Comparison of ENCODE assay signal across 31 mouse cellular contexts in the genomic region with DNA sequence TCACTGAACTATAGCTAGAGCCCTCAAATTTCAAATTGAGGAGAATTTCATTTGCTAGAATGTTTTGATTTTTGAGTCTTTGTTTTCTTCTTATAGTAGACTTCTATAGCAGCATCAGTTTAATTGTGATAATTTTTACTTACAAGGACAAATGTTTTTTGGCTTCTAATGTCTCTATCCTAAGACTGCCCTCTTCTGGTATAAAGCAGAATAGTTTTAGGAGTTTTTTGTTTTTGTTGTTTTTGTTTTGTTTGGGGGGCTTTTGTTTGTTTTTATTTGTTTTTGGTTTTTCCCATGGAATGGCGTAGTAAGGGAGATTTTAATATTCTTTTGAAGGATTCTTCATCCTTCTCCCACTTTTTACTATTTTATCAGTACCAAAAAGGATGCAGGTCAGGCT. TPM values are rescaled to one million over a fixed set of nuclear protein-coding genes. Genes with fewer than 3 reads are reported as not detected.
DNase-seq lines count a peak whose midpoint lies in the region; ATAC-seq and TF ChIP-seq lines count a peak whose summit lies in the region.
"Had no signal": no experiment of that assay in that cellular context is flagged by ENCODE, and none has a peak within 500 bp of the region (broad histone marks: within the 10 kb centered on the region; RNA-seq: fewer than 3 reads in every experiment).

No protein-coding gene starts in this region.

- peak; percentile 48 for TF ChIP-seq CTCF in heart, adult 2 months (IDR thresholded peaks at IDR 0.05)
- TF ChIP-seq CTCF in layer of hippocampus, adult 2 months (conservative IDR thresholded peaks at IDR 0.05) = peak; percentile 77
- 0 out of 2 replicates have a peak, but pooled peaks have one; percentile 20 for TF ChIP-seq CTCF in stomach, postnatal 0 days (IDR thresholded peaks at IDR 0.05; ENCODE audit: low read depth)

- no peak overlapping the region for H3K27ac ChIP-seq in heart, adult 2 months
- no peak overlapping the region for H3K27ac ChIP-seq in layer of hippocampus, adult 2 months
- no peak overlapping the region for H3K27ac ChIP-seq in stomach, postnatal 0 days (replicated peaks)
- H3K27ac ChIP-seq: forebrain, embryonic 10.5 days; heart, embryonic 10.5 days; heart, embryonic 13.5 days; hindbrain, embryonic 15.5 days had no signal

- TF ChIP-seq EP300 in heart, adult 2 months (IDR thresholded peaks at IDR 0.05; ENCODE audit: insufficient read depth, low read depth, low read length) = no peak
- no peak for TF ChIP-seq EP300 in stomach, postnatal 0 days (optimal IDR thresholded peaks at IDR 0.05)

- intact Hi-C loops in heart, adult 2 months (cut with DNase I) = no loop called here

- DNase-seq in heart, adult 2 months = no peak
- DNase-seq in heart, adult 18-20 months = no peak
- DNase-seq in layer of hippocampus, adult 2 months (ENCODE audit: low spot score in 2 of 2) = no peak
- DNase-seq in layer of hippocampus, postnatal 14 days (ENCODE audit: low spot score in 2 of 2) = no peak
- peak; percentile 5 for DNase-seq in retina, embryonic 14.5 days (ENCODE audit: low spot score)
- DNase-seq in retina, postnatal 1 day = no peak
- DNase-seq in stomach, postnatal 0 days (ENCODE audit: low spot score) = no peak
- DNase-seq in thymus, postnatal 10 days (ENCODE audit: low spot score in 2 of 2) = no peak
- DNase-seq: adrenal gland, postnatal 10 days; adrenal gland, postnatal 36 days; cerebellum, adult 18-20 months; cerebellum, adult 9-10 months; cerebellum, postnatal 14 days; gastrocnemius, postnatal 14 days; heart, adult 11 months; heart, postnatal 14 days; heart, postnatal 4 days had no signal

- H3K4me1 ChIP-seq in heart, adult 2 months (ENCODE audit: control insufficient read depth, insufficient read depth, low read length) = no peaks in the 10 kb centered on the region
- no peaks in the 10 kb centered on the region for H3K4me1 ChIP-seq in stomach, postnatal 0 days (replicated peaks; ENCODE audit: control insufficient read depth, insufficient read depth)
- H3K4me1 ChIP-seq: forebrain, embryonic 10.5 days; heart, embryonic 10.5 days; heart, embryonic 13.5 days; hindbrain, embryonic 15.5 days had no signal

- H3K36me3 ChIP-seq in heart, adult 2 months (ENCODE audit: control insufficient read depth, insufficient read depth, low read length) = no peaks in the 10 kb centered on the region
- H3K36me3 ChIP-seq in stomach, postnatal 0 days (ENCODE audit: control insufficient read depth, insufficient read depth, low read length) = no peaks in the 10 kb centered on the region
- H3K36me3 ChIP-seq: forebrain, embryonic 10.5 days; heart, embryonic 10.5 days; heart, embryonic 13.5 days; hindbrain, embryonic 15.5 days had no signal

- H3K4me2 ChIP-seq in stomach, postnatal 0 days (replicated peaks; ENCODE audit: low read depth) = no peak overlapping the region
- H3K4me2 ChIP-seq: heart, embryonic 13.5 days; hindbrain, embryonic 15.5 days had no signal

- WGBS in heart, adult 2 months = 54% methylated on average over 1 of the region's 1 CpGs
- 55% methylated on average over 1 of the region's 1 CpGs for WGBS in stomach, postnatal 0 days

- no peaks in the 10 kb centered on the region for H3K27me3 ChIP-seq in heart, adult 2 months (ENCODE audit: control insufficient read depth, insufficient read depth, low read length)
- H3K27me3 ChIP-seq in stomach, postnatal 0 days (ENCODE audit: control insufficient read depth, insufficient read depth, low read length) = no peaks in the 10 kb centered on the region
- H3K27me3 ChIP-seq: heart, embryonic 13.5 days; hindbrain, embryonic 15.5 days had no signal

- no peak for TF ChIP-seq POLR2A in heart, adult 2 months (IDR thresholded peaks at IDR 0.05; ENCODE audit: insufficient read depth, low read depth, low read length)

- no peak overlapping the region for H3K9ac ChIP-seq in heart, adult 2 months (ENCODE audit: low read depth, low read length)
- H3K9ac ChIP-seq in stomach, postnatal 0 days (ENCODE audit: low read length) = no peak overlapping the region
- H3K9ac ChIP-seq: heart, embryonic 13.5 days; hindbrain, embryonic 15.5 days had no signal

- no peak overlapping the region for H3K4me3 ChIP-seq in heart, adult 2 months
- H3K4me3 ChIP-seq in layer of hippocampus, adult 2 months = no peak overlapping the region
- no peak overlapping the region for H3K4me3 ChIP-seq in stomach, postnatal 0 days (ENCODE audit: low read depth, low read length)
- H3K4me3 ChIP-seq: forebrain, embryonic 10.5 days; heart, embryonic 10.5 days; heart, embryonic 13.5 days; hindbrain, embryonic 15.5 days had no signal

- H3K79me2 ChIP-seq in heart, adult 2 months (replicated peaks; ENCODE audit: control insufficient read depth, insufficient read depth, low read length) = no peaks in the 10 kb centered on the region

- ATAC-seq in stomach, postnatal 0 days (ENCODE audit: low FRiP score, low TSS enrichment) = no peak
- ATAC-seq: CD4-positive, CD25-positive, alpha-beta regulatory T cell, adult 4 months; forebrain, embryonic 14.5 days had no signal

- no peaks in the 10 kb centered on the region for H3K9me3 ChIP-seq in stomach, postnatal 0 days (ENCODE audit: control insufficient read depth, low read length)
- H3K9me3 ChIP-seq: forebrain, embryonic 10.5 days; heart, embryonic 10.5 days; heart, embryonic 13.5 days; hindbrain, embryonic 15.5 days had no signal

RNA-seq across cellular contexts. Expression of a gene that starts 45.2 kb away (rescaled TPM):
- total RNA-seq in heart, adult 2 months (2021) = not detected
- not detected in 2 replicates for polyA plus RNA-seq in heart, adult 2 months (2012; rRNA removed)
- total RNA-seq in heart, adult 18-20 months (2021) = not detected
- total RNA-seq in layer of hippocampus, adult 2 months (2021) = not detected
- not detected for total RNA-seq in layer of hippocampus, postnatal 14 days (2021)
- polyA plus RNA-seq in stomach, postnatal 0 days (2015; fragmentation: Nextera tagmentation; extraction: Ambion mirVana) = not detected in 2 replicates
- total RNA-seq: adrenal gland, adult 18-20 months; adrenal gland, postnatal 10 days; adrenal gland, postnatal 36 days; ES-E14; gastrocnemius, postnatal 14 days; gastrocnemius, postnatal 4 days; heart, postnatal 14 days; heart, postnatal 4 days had no signal
- polyA plus RNA-seq: C2C12; CD4-positive, CD25-positive, alpha-beta regulatory T cell, adult 4 months; embryonic facial prominence, embryonic 11.5 days; embryonic facial prominence, embryonic 14.5 days; forebrain, embryonic 10.5 days; forebrain, embryonic 14.5 days; heart, embryonic 10.5 days; heart, embryonic 13.5 days; heart, embryonic 16.5 days; hindbrain, embryonic 11.5 days; hindbrain, embryonic 15.5 days had no signal

Comparison
In these comparisons a context has a peak if more than half of its experiments do, and no peak if none do; other contexts are left out.
1. CTCF ChIP-seq: peak in every context shown above with its lines; median percentile 77 in layer of hippocampus, adult 2 months; 48 in heart, adult 2 months; 20 in stomach, postnatal 0 days.